Mouse (Mus musculus) cerebellum, postnatal 4 days (tissue): ENCODE results near the gene Uggt1.

ENCODE experiments used
- DNase-seq, 2 experiments: peaks; one replicate each; pipeline ENCODE4 v3.0.0; 2022; ENCODE audit warnings: low spot score in 2 of 2, mixed read lengths in 1 of 2

Uggt1 gene

GRCm38 (mm10) chr1:36244058-36244827, at the start of gene Uggt1:
Gene Uggt1, minus strand, starts transcription at chr1:36244720.
- peak; percentile 69 to 87 for DNase-seq

- DNase-seq, result no peak
Observed at GRCm38 (mm10) chr1:36293470-36293869, 49.0 kb upstream of the Uggt1 start.

- no peak for DNase-seq
Observed at GRCm38 (mm10) chr1:36281849-36282248, 37.3 kb upstream of the Uggt1 start.

GRCm38 (mm10) chr1:36280938-36281337, 36.4 kb upstream of the Uggt1 start:
- DNase-seq, result no peak

GRCm38 (mm10) chr1:36279202-36279601, 34.7 kb upstream of the Uggt1 start:
- DNase-seq, result peak; percentile 80 to 82

- peak; percentile 65 to 79 for DNase-seq
Observed at GRCm38 (mm10) chr1:36277267-36278060, 32.9 kb upstream of the Uggt1 start.

- DNase-seq, result no peak
Observed at GRCm38 (mm10) chr1:36275635-36276389, 31.3 kb upstream of the Uggt1 start.

GRCm38 (mm10) chr1:36274455-36274854, 29.9 kb upstream of the Uggt1 start, which contains the start of gene Neurl3:
Gene Neurl3, minus strand, starts transcription at chr1:36274679.
- DNase-seq, result no peak

- no peak for DNase-seq
Observed at GRCm38 (mm10) chr1:36273288-36273687, 28.8 kb upstream of the Uggt1 start.

- no peak for DNase-seq
Observed at GRCm38 (mm10) chr1:36272546-36272945, 28.0 kb upstream of the Uggt1 start.

GRCm38 (mm10) chr1:36271516-36272230, 27.2 kb upstream of the Uggt1 start:
- DNase-seq, result no peak

- DNase-seq, result no peak
Observed at GRCm38 (mm10) chr1:36270666-36271065, 26.1 kb upstream of the Uggt1 start.

- DNase-seq, result no peak
Observed at GRCm38 (mm10) chr1:36269121-36269795, 24.7 kb upstream of the Uggt1 start.

GRCm38 (mm10) chr1:36267595-36267994, 23.1 kb upstream of the Uggt1 start:
- no peak for DNase-seq

GRCm38 (mm10) chr1:36266293-36266692, 21.8 kb upstream of the Uggt1 start:
- DNase-seq, result no peak

GRCm38 (mm10) chr1:36263833-36264488, 19.4 kb upstream of the Uggt1 start:
- DNase-seq, result no peak

GRCm38 (mm10) chr1:36261708-36262504, 17.4 kb upstream of the Uggt1 start:
- DNase-seq, result no peak

- no peak for DNase-seq
Observed at GRCm38 (mm10) chr1:36260418-36260817, 15.9 kb upstream of the Uggt1 start.

- no peak for DNase-seq
Observed at GRCm38 (mm10) chr1:36259281-36259680, 14.8 kb upstream of the Uggt1 start.
